Mouse (Mus musculus): ENCODE data around the gene Pacrg.

DNA sequence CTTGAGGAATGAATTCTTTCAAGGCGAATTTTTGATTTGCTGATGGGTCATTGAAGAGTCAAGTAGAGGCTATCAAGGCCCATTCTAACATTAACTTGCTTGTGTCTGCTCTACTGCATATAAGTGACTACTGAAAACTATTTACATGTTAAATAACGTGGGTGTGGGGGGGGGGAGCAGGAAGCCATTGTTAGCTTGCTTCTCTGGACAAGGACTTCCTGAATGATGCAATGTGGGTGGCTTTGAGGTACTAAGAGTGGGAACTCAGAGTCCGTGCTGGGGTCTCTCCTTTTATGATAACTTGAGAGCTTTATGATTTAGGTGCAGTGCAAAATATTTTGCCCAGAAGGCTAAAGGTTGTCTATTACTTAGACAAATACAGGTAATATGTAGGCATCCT is 67.9 kb downstream of the Pacrg start:
- TF ChIP-seq CTCF (IDR thresholded peaks at IDR 0.05; ENCODE audit: low read depth) (no peak), EP300 (optimal IDR thresholded peaks at IDR 0.05) (no peak)

All from stomach, postnatal 0 days (tissue).